Mouse (Mus musculus): ENCODE results near the gene Tmed8. TPM values are rescaled to one million over a fixed set of nuclear protein-coding genes. Genes with fewer than 3 reads are reported as not detected.

Tmed8 gene
- polyA plus RNA-seq, 1 experiment from 2014 or later, result 2.8 TPM

DNA sequence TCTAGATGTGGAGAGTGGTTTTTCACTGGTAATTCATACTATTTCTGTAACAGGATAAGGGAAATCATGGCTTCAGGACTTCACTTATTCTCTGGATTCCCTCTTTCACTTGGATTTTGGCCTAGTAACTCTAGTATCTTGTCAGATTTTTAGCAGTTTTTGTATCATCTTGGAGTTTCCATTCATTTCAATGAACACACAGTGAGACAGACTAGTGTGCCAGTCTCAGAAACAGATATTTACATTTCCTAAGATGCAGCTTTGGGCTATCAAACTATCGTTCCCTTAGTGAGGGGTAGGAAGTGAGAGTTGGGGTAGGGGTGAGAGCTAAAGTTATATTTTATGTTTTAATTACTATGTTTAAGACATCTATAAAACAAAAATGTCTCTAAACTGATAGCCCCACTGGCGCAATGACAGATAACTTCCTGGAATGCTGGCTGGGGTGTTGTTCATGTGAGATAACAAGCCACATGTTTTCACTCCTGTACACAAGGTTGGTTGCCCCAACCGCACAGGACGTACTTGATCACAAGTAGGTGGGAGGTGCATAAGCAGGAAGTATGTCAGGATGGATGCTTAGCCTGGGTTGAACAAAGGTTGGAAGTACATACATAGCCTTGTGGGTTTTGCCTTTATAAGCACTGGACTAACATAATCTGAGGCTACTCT is 78.2 kb downstream of the Tmed8 start:
- Histone ChIP-seq H3K27me3 (ENCODE audit: low read depth, poor library complexity, severe bottlenecking) (no peaks in the 10 kb centered on the region), H3K4me3 (no peak overlapping the region), H3K27ac (no peak overlapping the region), H3K36me3 (peaks cover 54% of the 10 kb centered on the region), H3K4me1 (no peaks in the 10 kb centered on the region), H3K9me3 (replicated peaks) (no peaks in the 10 kb centered on the region)
- no peak for DNase-seq (ENCODE audit: low spot score)
- 90% methylated on average over 4 of the region's 4 CpGs for WGBS

Other genes with a start within 250 kb of the Tmed8 start
- gene Zdhhc22, start 210.0 kb downstream of the Tmed8 start, polyA plus RNA-seq (2016; fragmentation: Nextera tagmentation; extraction: Ambion mirVana), result 0.04 TPM in 2 replicates
- not detected in 2 replicates for gene Tmem63c, start 179.1 kb downstream of the Tmed8 start, polyA plus RNA-seq (2016; fragmentation: Nextera tagmentation; extraction: Ambion mirVana)
- gene Ngb, start 97.9 kb downstream of the Tmed8 start, polyA plus RNA-seq (2016; fragmentation: Nextera tagmentation; extraction: Ambion mirVana), result 0.11 and 0.45 TPM in 2 replicates
- 25.6 and 31.3 TPM in 2 replicates for gene Gstz1, start 53.3 kb downstream of the Tmed8 start, polyA plus RNA-seq (2016; fragmentation: Nextera tagmentation; extraction: Ambion mirVana)
- gene Pomt2, start 52.5 kb downstream of the Tmed8 start, polyA plus RNA-seq (2016; fragmentation: Nextera tagmentation; extraction: Ambion mirVana), result 15.7 and 18.7 TPM in 2 replicates
- 0.91 and 1.6 TPM in 2 replicates for gene Samd15, start 731 bp downstream of the Tmed8 start, polyA plus RNA-seq (2016; fragmentation: Nextera tagmentation; extraction: Ambion mirVana)
- 0.59 and 0.94 TPM in 2 replicates for gene Noxred1, start 38.3 kb upstream of the Tmed8 start, polyA plus RNA-seq (2016; fragmentation: Nextera tagmentation; extraction: Ambion mirVana)
- 50.5 and 56.7 TPM in 2 replicates for gene Vipas39, start 65.8 kb upstream of the Tmed8 start, polyA plus RNA-seq (2016; fragmentation: Nextera tagmentation; extraction: Ambion mirVana)
- 294 and 332 TPM in 2 replicates for gene Ahsa1, start 66.0 kb upstream of the Tmed8 start, polyA plus RNA-seq (2016; fragmentation: Nextera tagmentation; extraction: Ambion mirVana)
- 1.0 and 1.2 TPM in 2 replicates for gene Ism2, start 99.3 kb upstream of the Tmed8 start, polyA plus RNA-seq (2016; fragmentation: Nextera tagmentation; extraction: Ambion mirVana)
- 48.2 and 57.4 TPM in 2 replicates for gene Sptlc2, start 187.9 kb upstream of the Tmed8 start, polyA plus RNA-seq (2016; fragmentation: Nextera tagmentation; extraction: Ambion mirVana)
- gene Slirp, start 243.4 kb upstream of the Tmed8 start, polyA plus RNA-seq (2016; fragmentation: Nextera tagmentation; extraction: Ambion mirVana), result 329 and 335 TPM in 2 replicates
- gene Alkbh1, start 243.6 kb upstream of the Tmed8 start, polyA plus RNA-seq (2016; fragmentation: Nextera tagmentation; extraction: Ambion mirVana), result 82.0 and 85.6 TPM in 2 replicates

All from limb, embryonic 10.5 days (tissue).